Mouse (Mus musculus) ovary, postnatal 36 days (tissue): ENCODE results near the gene Wdr54.
A peak's percentile ranks its signal among the peaks of the same experiment; 100 is the strongest.

ENCODE experiments used
- DNase-seq: peaks from one replicate; pipeline ENCODE4 v3.0.0; 2022; ENCODE audit warnings: low spot score, mixed read lengths

The Wdr54 gene

GRCm38 (mm10) chr6:83127419-83127818 lies 28.8 kb downstream of the Wdr54 start:
- no peak for DNase-seq

- DNase-seq: no peak
Measured at GRCm38 (mm10) chr6:83125331-83125730, 30.9 kb downstream of the Wdr54 start, which contains the start of gene Ino80b. Ino80b (minus strand) TSS chr6:83125431.

- DNase-seq: peak; percentile 89
Measured at GRCm38 (mm10) chr6:83124851-83125312, 31.3 kb downstream of the Wdr54 start.

- DNase-seq: no peak
Measured at GRCm38 (mm10) chr6:83122961-83123360, 33.2 kb downstream of the Wdr54 start.

- no peak for DNase-seq
Measured at GRCm38 (mm10) chr6:83121863-83122710, 34.1 kb downstream of the Wdr54 start.

- DNase-seq: peak; percentile 88
Measured at GRCm38 (mm10) chr6:83120930-83121862, 35.0 kb downstream of the Wdr54 start, which contains the start of gene Wbp1. Wbp1 (minus strand) TSS chr6:83121559.

- peak; percentile 42 for DNase-seq
Measured at GRCm38 (mm10) chr6:83119734-83120051, 36.5 kb downstream of the Wdr54 start.

- DNase-seq: peak; percentile 19
Measured at GRCm38 (mm10) chr6:83118825-83119733, 37.1 kb downstream of the Wdr54 start.

GRCm38 (mm10) chr6:83118369-83118768 lies 37.8 kb downstream of the Wdr54 start:
- DNase-seq: no peak

GRCm38 (mm10) chr6:83117616-83118015 lies 38.6 kb downstream of the Wdr54 start:
- peak; percentile 24 for DNase-seq

GRCm38 (mm10) chr6:83117165-83117438 lies 39.1 kb downstream of the Wdr54 start:
- no peak for DNase-seq

GRCm38 (mm10) chr6:83116373-83117164 lies 39.6 kb downstream of the Wdr54 start:
- DNase-seq: no peak

GRCm38 (mm10) chr6:83115682-83116372 lies 40.4 kb downstream of the Wdr54 start:
- no peak for DNase-seq

GRCm38 (mm10) chr6:83115011-83115671 lies 41.1 kb downstream of the Wdr54 start, which contains the start of gene Mogs:
Mogs (plus strand) TSS chr6:83115496.
- DNase-seq: peak; percentile 95

- no peak for DNase-seq
Measured at GRCm38 (mm10) chr6:83111510-83112136, 44.6 kb downstream of the Wdr54 start.

- DNase-seq: peak; percentile 81
Measured at GRCm38 (mm10) chr6:83108762-83109668, 47.2 kb downstream of the Wdr54 start, which contains the start of gene Mrpl53. Mrpl53 (plus strand) TSS chr6:83109040.

- peak; percentile 77 for DNase-seq
Measured at GRCm38 (mm10) chr6:83107566-83108400, 48.4 kb downstream of the Wdr54 start.
